Mouse (Mus musculus): ENCODE measurements at regions not wholly inside any gene's neighbourhood (a gene's known extent, or its start where the extent isn't known, plus 50 kb on each side); places are given as distances from the start of the nearest gene placed in this dataset.
A peak's percentile ranks its signal among the peaks of the same experiment; 100 is the strongest.

GRCm38 (mm10) chrX:14273628-14274337 is 62.8 kb downstream of the H2al1n start:
- DNase-seq = peak; percentile 3

- DNase-seq = no peak
Observed at GRCm38 (mm10) chrX:14279312-14279711, 68.4 kb downstream of the H2al1n start.

- DNase-seq = no peak
Observed at GRCm38 (mm10) chrX:14279736-14280135, 68.8 kb downstream of the H2al1n start.

- no peak for DNase-seq
Observed at GRCm38 (mm10) chrX:14294890-14295289, 83.9 kb downstream of the H2al1n start.

- no peak for DNase-seq
Observed at GRCm38 (mm10) chrX:14302125-14302524, 91.2 kb downstream of the H2al1n start.

- DNase-seq = no peak
Observed at GRCm38 (mm10) chrX:14312746-14313145, 101.8 kb downstream of the H2al1n start.

- no peak for DNase-seq
Observed at GRCm38 (mm10) chrX:14352416-14352815, 141.5 kb downstream of the H2al1n start.

GRCm38 (mm10) chrX:14353366-14353765 is 142.4 kb downstream of the H2al1n start:
- DNase-seq = no peak

- DNase-seq = no peak
Observed at GRCm38 (mm10) chrX:14356466-14357030, 145.6 kb downstream of the H2al1n start.
